Mouse (Mus musculus): ENCODE data around the gene Slc41a2. TPM values are rescaled to one million over a fixed set of nuclear protein-coding genes. Genes with fewer than 3 reads are reported as not detected.

Gene Slc41a2
- polyA plus RNA-seq, 1 experiment from 2014 or later, result 0.72 TPM

GRCm38 (mm10) chr10:83301054-83301453 is 36.6 kb downstream of the Slc41a2 start:
- Histone ChIP-seq H3K4me3 (ENCODE audit: control insufficient read depth in 1 of 2, insufficient read depth in 1 of 2, low read depth in 1 of 2, low read length in 2 of 2) (no peak overlapping the region), H3K4me1 (ENCODE audit: control insufficient read depth in 2 of 2, insufficient read depth in 2 of 2, low read length in 2 of 2) (peaks cover 0 to 2% of the 10 kb centered on the region in 2 experiments; a peak in 1 of 4 replicates), H3K36me3 (ENCODE audit: control insufficient read depth, insufficient read depth, low read length) (no peaks in the 10 kb centered on the region), H3K27ac (replicated peaks in 1 of 2; ENCODE audit: control insufficient read depth in 1 of 2, insufficient read depth in 1 of 2, low read depth in 2 of 2, low read length in 2 of 2) (no peak overlapping the region), H3K9me3 (ENCODE audit: control insufficient read depth, low read length) (no peaks in the 10 kb centered on the region), H3K4me2 (ENCODE audit: low read length) (no peak overlapping the region), H3K27me3 (ENCODE audit: control insufficient read depth, insufficient read depth, low read length) (no peaks in the 10 kb centered on the region), H3K9ac (ENCODE audit: low read length) (no peak overlapping the region)
- 32% methylated on average over 3 of the region's 3 CpGs for WGBS
- no peak for ATAC-seq (ENCODE audit: insufficient number of reproducible peaks, insufficient read depth, low FRiP score, low read depth)

GRCm38 (mm10) chr10:83297017-83297416 is 40.7 kb downstream of the Slc41a2 start:
- Histone ChIP-seq H3K27me3 (ENCODE audit: control insufficient read depth, insufficient read depth, low read length) (no peaks in the 10 kb centered on the region), H3K4me2 (ENCODE audit: low read length) (no peak overlapping the region), H3K9me3 (ENCODE audit: control insufficient read depth, low read length) (no peaks in the 10 kb centered on the region), H3K4me1 (ENCODE audit: control insufficient read depth in 2 of 2, insufficient read depth in 2 of 2, low read length in 2 of 2) (peaks cover 0 to 2% of the 10 kb centered on the region in 2 experiments; a peak in 1 of 4 replicates), H3K9ac (ENCODE audit: low read length) (no peak overlapping the region), H3K4me3 (ENCODE audit: control insufficient read depth in 1 of 2, insufficient read depth in 1 of 2, low read depth in 1 of 2, low read length in 2 of 2) (no peak overlapping the region), H3K27ac (replicated peaks in 1 of 2; ENCODE audit: control insufficient read depth in 1 of 2, insufficient read depth in 1 of 2, low read depth in 2 of 2, low read length in 2 of 2) (no peak overlapping the region), H3K36me3 (ENCODE audit: control insufficient read depth, insufficient read depth, low read length) (no peaks in the 10 kb centered on the region)
- ATAC-seq (ENCODE audit: insufficient number of reproducible peaks, insufficient read depth, low FRiP score, low read depth), result no peak
- 74% methylated on average over 4 of the region's 4 CpGs for WGBS

DNA sequence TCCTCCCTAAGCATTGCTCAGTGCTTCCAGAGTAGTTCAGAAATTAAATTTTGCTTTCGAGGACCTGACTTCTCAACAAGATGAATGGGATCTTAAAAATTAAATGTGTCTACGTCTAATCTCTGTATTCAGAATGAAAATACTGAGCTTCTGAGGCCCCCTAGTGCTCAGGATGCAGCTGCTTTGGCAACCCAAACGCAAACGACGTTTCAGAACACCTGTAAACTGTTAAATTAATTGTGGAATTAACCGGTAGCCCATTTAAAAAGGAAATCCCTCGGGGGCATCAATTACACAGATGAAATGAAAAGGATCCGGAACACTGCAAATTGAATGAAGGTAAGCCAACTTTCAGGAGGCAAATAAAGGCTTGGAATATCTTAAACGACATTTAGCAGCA is 42.9 kb downstream of the Slc41a2 start:
- Histone ChIP-seq H3K4me1 (ENCODE audit: control insufficient read depth in 2 of 2, insufficient read depth in 2 of 2, low read length in 2 of 2) (no peaks in the 10 kb centered on the region), H3K27me3 (ENCODE audit: control insufficient read depth, insufficient read depth, low read length) (no peaks in the 10 kb centered on the region), H3K4me2 (ENCODE audit: low read length) (no peak overlapping the region), H3K9ac (ENCODE audit: low read length) (no peak overlapping the region), H3K27ac (replicated peaks in 1 of 2; ENCODE audit: control insufficient read depth in 1 of 2, insufficient read depth in 1 of 2, low read depth in 2 of 2, low read length in 2 of 2) (no peak overlapping the region), H3K4me3 (ENCODE audit: control insufficient read depth in 1 of 2, insufficient read depth in 1 of 2, low read depth in 1 of 2, low read length in 2 of 2) (no peak overlapping the region), H3K9me3 (ENCODE audit: control insufficient read depth, low read length) (no peaks in the 10 kb centered on the region), H3K36me3 (ENCODE audit: control insufficient read depth, insufficient read depth, low read length) (no peaks in the 10 kb centered on the region)
- WGBS, result 53% methylated on average over 9 of the region's 9 CpGs
- no peak for ATAC-seq (ENCODE audit: insufficient number of reproducible peaks, insufficient read depth, low FRiP score, low read depth)

DNA sequence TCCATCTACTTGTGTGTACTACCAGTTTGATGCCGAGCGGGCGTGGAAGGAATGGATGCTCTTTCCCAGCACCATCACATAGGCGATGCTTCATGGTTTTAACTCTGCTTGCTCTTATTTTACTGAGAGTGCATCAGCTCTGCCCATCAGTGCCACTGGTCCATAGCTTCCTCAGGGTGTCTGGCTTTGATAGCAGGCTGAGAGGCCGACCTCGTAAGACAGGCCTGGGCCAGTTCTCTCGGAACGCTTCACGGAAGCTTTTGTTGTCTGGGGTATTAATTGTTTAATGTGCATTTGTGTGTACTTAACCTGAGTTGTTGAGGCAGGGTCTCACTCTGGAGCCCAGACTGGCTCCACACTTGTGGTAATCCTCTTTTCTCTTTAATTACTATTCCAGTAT is 44.3 kb downstream of the Slc41a2 start:
- WGBS, result 89% methylated on average over 9 of the region's 9 CpGs
- no peak for ATAC-seq (ENCODE audit: insufficient number of reproducible peaks, insufficient read depth, low FRiP score, low read depth)
- no peak overlapping the region for H3K9ac ChIP-seq (ENCODE audit: low read length)

DNA sequence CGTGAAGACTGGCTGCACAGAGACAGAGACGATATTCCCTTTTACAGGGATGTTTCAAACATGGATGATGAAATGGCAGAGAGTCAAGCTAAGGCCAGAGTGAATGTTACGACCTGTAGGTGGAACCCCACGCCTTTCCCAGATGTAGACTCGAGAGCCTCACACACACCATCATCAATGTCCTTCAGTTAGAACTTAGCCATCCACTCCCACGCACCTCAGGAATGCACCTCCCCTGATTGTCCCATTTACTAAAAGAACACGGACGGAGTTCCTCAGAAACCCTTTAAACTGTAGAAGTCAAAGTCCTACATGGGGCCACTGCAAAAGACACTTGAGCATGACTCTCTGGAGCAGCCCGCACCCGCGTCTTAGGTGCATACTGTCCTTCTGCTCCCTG is 46.0 kb downstream of the Slc41a2 start:
- Histone ChIP-seq H3K27me3 (ENCODE audit: control insufficient read depth, insufficient read depth, low read length) (no peaks in the 10 kb centered on the region), H3K9me3 (ENCODE audit: control insufficient read depth, low read length) (no peaks in the 10 kb centered on the region), H3K9ac (ENCODE audit: low read length) (no peak overlapping the region), H3K4me2 (ENCODE audit: low read length) (no peak overlapping the region), H3K4me3 (ENCODE audit: control insufficient read depth in 1 of 2, insufficient read depth in 1 of 2, low read depth in 1 of 2, low read length in 2 of 2) (no peak overlapping the region), H3K27ac (replicated peaks in 1 of 2; ENCODE audit: control insufficient read depth in 1 of 2, insufficient read depth in 1 of 2, low read depth in 2 of 2, low read length in 2 of 2) (no peak overlapping the region), H3K36me3 (ENCODE audit: control insufficient read depth, insufficient read depth, low read length) (no peaks in the 10 kb centered on the region), H3K4me1 (ENCODE audit: control insufficient read depth in 2 of 2, insufficient read depth in 2 of 2, low read length in 2 of 2) (no peaks in the 10 kb centered on the region)
- ATAC-seq (ENCODE audit: insufficient number of reproducible peaks, insufficient read depth, low FRiP score, low read depth), result no peak
- 78% methylated on average over 11 of the region's 11 CpGs for WGBS

More for the DNA sequence above, 44.3 kb downstream of the Slc41a2 start:
- no peak overlapping the region for H3K4me2 ChIP-seq (ENCODE audit: low read length)
- H3K4me1 ChIP-seq (ENCODE audit: control insufficient read depth in 2 of 2, insufficient read depth in 2 of 2, low read length in 2 of 2), result no peaks in the 10 kb centered on the region
- H3K4me3 ChIP-seq (ENCODE audit: control insufficient read depth in 1 of 2, insufficient read depth in 1 of 2, low read depth in 1 of 2, low read length in 2 of 2), result no peak overlapping the region
- no peaks in the 10 kb centered on the region for H3K36me3 ChIP-seq (ENCODE audit: control insufficient read depth, insufficient read depth, low read length)
- H3K27me3 ChIP-seq (ENCODE audit: control insufficient read depth, insufficient read depth, low read length), result no peaks in the 10 kb centered on the region
- H3K9me3 ChIP-seq (ENCODE audit: control insufficient read depth, low read length), result no peaks in the 10 kb centered on the region
- no peak overlapping the region for H3K27ac ChIP-seq (replicated peaks in 1 of 2; ENCODE audit: control insufficient read depth in 1 of 2, insufficient read depth in 1 of 2, low read depth in 2 of 2, low read length in 2 of 2)

DNA sequence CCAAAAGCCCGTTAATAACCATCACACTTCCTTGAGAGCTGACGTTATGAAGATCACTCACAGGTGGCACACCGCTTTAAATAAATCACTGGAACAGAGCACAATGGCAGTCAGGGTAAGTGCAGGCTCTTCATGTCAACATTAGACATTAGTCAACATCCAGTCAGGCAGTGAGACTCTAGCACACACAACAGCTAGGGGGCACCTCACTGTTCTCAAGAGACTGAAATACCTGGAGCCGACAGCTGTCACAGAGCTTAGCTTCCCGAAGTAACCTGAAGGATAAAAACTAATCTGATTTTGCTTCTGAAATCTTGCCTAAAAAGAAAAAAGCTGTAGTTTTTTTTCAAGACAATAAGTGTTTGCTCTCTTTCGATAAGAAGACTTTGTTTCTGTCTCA is 49.9 kb downstream of the Slc41a2 start:
- H3K4me3 ChIP-seq (ENCODE audit: control insufficient read depth in 1 of 2, insufficient read depth in 1 of 2, low read depth in 1 of 2, low read length in 2 of 2), result no peak overlapping the region
- H3K27ac ChIP-seq (replicated peaks in 1 of 2; ENCODE audit: control insufficient read depth in 1 of 2, insufficient read depth in 1 of 2, low read depth in 2 of 2, low read length in 2 of 2), result no peak overlapping the region
- H3K36me3 ChIP-seq (ENCODE audit: control insufficient read depth, insufficient read depth, low read length), result no peaks in the 10 kb centered on the region
- no peak overlapping the region for H3K9ac ChIP-seq (ENCODE audit: low read length)
- ATAC-seq (ENCODE audit: insufficient number of reproducible peaks, insufficient read depth, low FRiP score, low read depth), result no peak
- WGBS, result 68% methylated on average over 6 of the region's 6 CpGs
- H3K27me3 ChIP-seq (ENCODE audit: control insufficient read depth, insufficient read depth, low read length), result no peaks in the 10 kb centered on the region
- no peaks in the 10 kb centered on the region for H3K4me1 ChIP-seq (ENCODE audit: control insufficient read depth in 2 of 2, insufficient read depth in 2 of 2, low read length in 2 of 2)
- no peak overlapping the region for H3K4me2 ChIP-seq (ENCODE audit: low read length)
- H3K9me3 ChIP-seq (ENCODE audit: control insufficient read depth, low read length), result no peaks in the 10 kb centered on the region

DNA sequence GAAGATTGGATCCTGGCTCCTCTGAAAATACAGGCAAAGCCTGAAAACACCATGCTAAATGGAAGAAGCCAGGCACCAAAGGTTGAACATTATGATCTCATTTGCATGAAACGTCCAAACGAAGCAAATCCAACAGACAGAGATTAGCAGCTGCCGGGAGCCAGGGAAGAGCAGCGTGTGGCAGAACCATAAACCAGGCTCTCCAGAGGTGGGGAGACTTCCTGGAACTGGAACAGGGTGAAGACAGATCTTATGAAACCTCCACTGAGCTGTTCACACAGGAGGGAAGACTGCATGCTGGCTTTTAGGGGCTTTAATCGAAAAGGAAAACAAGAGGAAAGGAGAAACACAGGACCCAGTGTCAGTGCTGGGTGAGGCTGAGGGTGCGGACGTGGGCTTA is 51.3 kb downstream of the Slc41a2 start:
- Histone ChIP-seq H3K4me3 (ENCODE audit: control insufficient read depth in 1 of 2, insufficient read depth in 1 of 2, low read depth in 1 of 2, low read length in 2 of 2) (no peak overlapping the region), H3K4me1 (ENCODE audit: control insufficient read depth in 2 of 2, insufficient read depth in 2 of 2, low read length in 2 of 2) (no peaks in the 10 kb centered on the region), H3K27me3 (ENCODE audit: control insufficient read depth, insufficient read depth, low read length) (no peaks in the 10 kb centered on the region), H3K27ac (replicated peaks in 1 of 2; ENCODE audit: control insufficient read depth in 1 of 2, insufficient read depth in 1 of 2, low read depth in 2 of 2, low read length in 2 of 2) (no peak overlapping the region), H3K9ac (ENCODE audit: low read length) (no peak overlapping the region), H3K4me2 (ENCODE audit: low read length) (no peak overlapping the region), H3K36me3 (ENCODE audit: control insufficient read depth, insufficient read depth, low read length) (no peaks in the 10 kb centered on the region), H3K9me3 (ENCODE audit: control insufficient read depth, low read length) (no peaks in the 10 kb centered on the region)
- ATAC-seq (ENCODE audit: insufficient number of reproducible peaks, insufficient read depth, low FRiP score, low read depth), result no peak
- 52% methylated on average over 7 of the region's 7 CpGs for WGBS

GRCm38 (mm10) chr10:83285724-83286256 is 51.9 kb downstream of the Slc41a2 start:
- H3K27ac ChIP-seq (replicated peaks in 1 of 2; ENCODE audit: control insufficient read depth in 1 of 2, insufficient read depth in 1 of 2, low read depth in 2 of 2, low read length in 2 of 2), result no peak overlapping the region
- 77% methylated on average over 7 of the region's 7 CpGs for WGBS
- no peak for ATAC-seq (ENCODE audit: insufficient number of reproducible peaks, insufficient read depth, low FRiP score, low read depth)
- no peak overlapping the region for H3K4me3 ChIP-seq (ENCODE audit: control insufficient read depth in 1 of 2, insufficient read depth in 1 of 2, low read depth in 1 of 2, low read length in 2 of 2)
- no peaks in the 10 kb centered on the region for H3K36me3 ChIP-seq (ENCODE audit: control insufficient read depth, insufficient read depth, low read length)
- no peak overlapping the region for H3K9ac ChIP-seq (ENCODE audit: low read length)
- H3K9me3 ChIP-seq (ENCODE audit: control insufficient read depth, low read length), result no peaks in the 10 kb centered on the region
- no peaks in the 10 kb centered on the region for H3K27me3 ChIP-seq (ENCODE audit: control insufficient read depth, insufficient read depth, low read length)
- no peak overlapping the region for H3K4me2 ChIP-seq (ENCODE audit: low read length)
- H3K4me1 ChIP-seq (ENCODE audit: control insufficient read depth in 2 of 2, insufficient read depth in 2 of 2, low read length in 2 of 2), result no peaks in the 10 kb centered on the region

Data from heart, embryonic 14.5 days (tissue).